ENCODE assay signal across 7 mouse cellular contexts in genomic region chr8:78820673-78821310, GRCm38 (mm10). TPM values are rescaled to one million over a fixed set of nuclear protein-coding genes. Genes with fewer than 3 reads are reported as not detected.
DNase-seq lines count a peak whose midpoint lies in the region; ATAC-seq and TF ChIP-seq lines count a peak whose summit lies in the region.

TSS of gene Lsm6 (minus strand) at chr8:78821140.

- peak within 1 kb of the TSS; percentile 83 for H3K9ac ChIP-seq in intestine, postnatal 0 days (ENCODE audit: low read depth, low read length)
- H3K9ac ChIP-seq in midbrain, embryonic 12.5 days (replicated peaks): peak within 1 kb of the TSS; percentile 88

- H3K4me2 ChIP-seq in intestine, postnatal 0 days (replicated peaks; ENCODE audit: low read depth): peak within 1 kb of the TSS; percentile 62
- H3K4me2 ChIP-seq in midbrain, embryonic 12.5 days (replicated peaks): peak within 1 kb of the TSS; percentile 61

- peak; percentile 95 for ATAC-seq in intestine, postnatal 0 days
- ATAC-seq in midbrain, embryonic 12.5 days (ENCODE audit: low FRiP score, low read depth): peak; percentile 95

- peaks cover 11% of the 10 kb centered on the region for H3K4me1 ChIP-seq in embryonic facial prominence, embryonic 10.5 days
- H3K4me1 ChIP-seq in intestine, postnatal 0 days (replicated peaks; ENCODE audit: control insufficient read depth, insufficient read depth, low read length): no peaks in the 10 kb centered on the region
- H3K4me1 ChIP-seq in midbrain, embryonic 12.5 days: peaks cover 5% of the 10 kb centered on the region
- no peaks in the 10 kb centered on the region; the same call in 1 of the 2 replicates for H3K4me1 ChIP-seq in small intestine, adult 2 months (ENCODE audit: control insufficient read depth, insufficient read depth, insufficient read length, low read length)

- peaks cover 34% of the 10 kb centered on the region for H3K36me3 ChIP-seq in embryonic facial prominence, embryonic 10.5 days (replicated peaks)
- no peaks in the 10 kb centered on the region for H3K36me3 ChIP-seq in intestine, postnatal 0 days (ENCODE audit: control insufficient read depth, insufficient read depth)
- H3K36me3 ChIP-seq in midbrain, embryonic 12.5 days: peaks cover 15% of the 10 kb centered on the region; the same call in 1 of the 2 replicates
- peaks cover 2% of the 10 kb centered on the region; the same call in 1 of the 2 replicates for H3K36me3 ChIP-seq in small intestine, adult 2 months (ENCODE audit: control insufficient read depth, insufficient read depth, low read length)

- H3K27me3 ChIP-seq in embryonic facial prominence, embryonic 10.5 days (replicated peaks; ENCODE audit: low read depth, poor library complexity, severe bottlenecking): no peaks in the 10 kb centered on the region
- H3K27me3 ChIP-seq in intestine, postnatal 0 days (replicated peaks; ENCODE audit: control insufficient read depth, insufficient read depth, low read length): no peaks in the 10 kb centered on the region
- H3K27me3 ChIP-seq in midbrain, embryonic 12.5 days: no peaks in the 10 kb centered on the region
- no peaks in the 10 kb centered on the region for H3K27me3 ChIP-seq in small intestine, adult 2 months (ENCODE audit: control insufficient read depth, insufficient read depth, low read length)

- 0 out of 2 replicates have a peak, but pooled peaks have one; percentile 1 for TF ChIP-seq CTCF in intestine, postnatal 0 days (IDR thresholded peaks at IDR 0.05; ENCODE audit: low read depth)
- TF ChIP-seq CTCF in small intestine, adult 2 months (IDR thresholded peaks at IDR 0.05; ENCODE audit: extremely low read depth, insufficient read length, insufficient replicate concordance, low read depth, low read length): no peak

- peak within 1 kb of the TSS; percentile 99 for H3K27ac ChIP-seq in embryonic facial prominence, embryonic 10.5 days (replicated peaks)
- H3K27ac ChIP-seq in intestine, postnatal 0 days (ENCODE audit: low read depth, low read length): peak within 1 kb of the TSS; percentile 96
- peak within 1 kb of the TSS; percentile 98 for H3K27ac ChIP-seq in midbrain, embryonic 12.5 days (replicated peaks)
- H3K27ac ChIP-seq in small intestine, adult 2 months (ENCODE audit: insufficient read depth, low read depth, low read length): peak within 1 kb of the TSS; percentile 94

- H3K4me3 ChIP-seq in embryonic facial prominence, embryonic 10.5 days: peak within 1 kb of the TSS; percentile 84
- H3K4me3 ChIP-seq in intestine, postnatal 0 days (ENCODE audit: low read depth, low read length): peak within 1 kb of the TSS; percentile 85
- peak within 1 kb of the TSS; percentile 84 for H3K4me3 ChIP-seq in midbrain, embryonic 12.5 days
- H3K4me3 ChIP-seq in small intestine, adult 2 months (ENCODE audit: low read depth, low read length): peak within 1 kb of the TSS; percentile 97

- TF ChIP-seq POLR2A in small intestine, adult 2 months (IDR thresholded peaks at IDR 0.05; ENCODE audit: low read depth, low read length): no peak

- no peaks in the 10 kb centered on the region for H3K9me3 ChIP-seq in embryonic facial prominence, embryonic 10.5 days
- no peaks in the 10 kb centered on the region for H3K9me3 ChIP-seq in intestine, postnatal 0 days (ENCODE audit: control insufficient read depth)
- no peaks in the 10 kb centered on the region for H3K9me3 ChIP-seq in midbrain, embryonic 12.5 days

- peak; percentile 99 for DNase-seq in adrenal gland, postnatal 10 days
- DNase-seq in embryonic facial prominence, embryonic 10.5 days (ENCODE audit: low spot score): peak; percentile 98
- peak; percentile 51 for DNase-seq in gonadal fat pad, adult 2 months (ENCODE audit: low read depth)
- DNase-seq in left cerebral cortex, postnatal 4 days: peak; percentile 99

- under 1% methylated on average over 70 of the region's 70 CpGs for WGBS in embryonic facial prominence, embryonic 10.5 days
- under 1% methylated on average over 67 of the region's 70 CpGs for WGBS in intestine, postnatal 0 days
- WGBS in midbrain, embryonic 12.5 days: under 1% methylated on average over 68 of the region's 70 CpGs
- under 1% methylated on average over 69 of the region's 70 CpGs for WGBS in small intestine, adult 2 months

- intact Hi-C loops in left cerebral cortex, postnatal 4 days (cut with DNase I): no loop called here

RNA-seq across cellular contexts. Expression of gene Lsm6, which starts in this region (rescaled TPM):
- 100 to 1,000 TPM; 103 to 108 TPM for total RNA-seq in adrenal gland, postnatal 10 days (2021)
- 291 and 299 TPM in 2 replicates for polyA plus RNA-seq in embryonic facial prominence, embryonic 10.5 days (2016; fragmentation: Nextera tagmentation; extraction: Ambion mirVana)
- 11.8 and 15.2 TPM in 2 replicates for polyA plus RNA-seq in gonadal fat pad, adult 2 months (2012; rRNA removed)
- 93.2 and 100.0 TPM in 2 replicates for polyA plus RNA-seq in intestine, postnatal 0 days (2015; fragmentation: Nextera tagmentation; extraction: Ambion mirVana)
- 10 to 100 TPM; 68.3 to 77.1 TPM for total RNA-seq in left cerebral cortex, postnatal 4 days (2021)
- polyA plus RNA-seq in midbrain, embryonic 12.5 days (2016; fragmentation: Nextera tagmentation; extraction: Ambion mirVana): 197 and 206 TPM in 2 replicates
- 1.1 and 1.6 TPM in 2 replicates for polyA plus RNA-seq in small intestine, adult 2 months (2012; rRNA removed)

Comparison
In these comparisons a context has a peak if more than half of its experiments do, and no peak if none do; other contexts are left out.
1. Peak in every context shown above with its lines: DNase-seq, ATAC-seq, H3K4me3 ChIP-seq and H3K27ac ChIP-seq.